In genomic region chr4:109116938-109117337, GRCm38 (mm10) we compare ENCODE assay signal across 8 mouse cellular contexts.
DNase-seq lines count a peak whose midpoint lies in the region; ATAC-seq and TF ChIP-seq lines count a peak whose summit lies in the region.

No protein-coding gene starts in this region.

- TF ChIP-seq CTCF in C2C12 (IDR thresholded peaks at IDR 0.05; ENCODE audit: control insufficient read depth, insufficient read depth, insufficient read length): no peak
- no peak for TF ChIP-seq CTCF in liver, embryonic 14.5 days (IDR thresholded peaks at IDR 0.05; ENCODE audit: low read depth)

- peak overlapping the region; percentile 78 for H3K9ac ChIP-seq in heart, embryonic 14.5 days (ENCODE audit: low read length)
- H3K9ac ChIP-seq in forebrain, embryonic 13.5 days: no peak overlapping the region
- H3K9ac ChIP-seq in liver, embryonic 14.5 days (replicated peaks): peak overlapping the region; percentile 67

- TF ChIP-seq EP300 in liver, embryonic 14.5 days (IDR thresholded peaks at IDR 0.05; ENCODE audit: low read depth): no peak

- peaks cover 58% of the 10 kb centered on the region for H3K79me2 ChIP-seq in C2C12 (ENCODE audit: control insufficient read depth, insufficient read depth)

- DNase-seq in heart, adult 8-10 months (ENCODE audit: low spot score): no peak
- DNase-seq in liver, embryonic 14.5 days (ENCODE audit: low read depth in 3 of 3, low spot score in 3 of 3): no peak
- DNase-seq in right cerebral cortex, adult 2 months (ENCODE audit: low spot score in 2 of 2): no peak
- DNase-seq in adrenal gland, adult 8-10 months: no peak
- DNase-seq in layer of hippocampus, adult 9-11 months: no peak

- WGBS in heart, embryonic 14.5 days: 34% methylated on average over 6 of the region's 6 CpGs
- 53% methylated on average over 6 of the region's 6 CpGs for WGBS in forebrain, embryonic 13.5 days
- 28% methylated on average over 6 of the region's 6 CpGs for WGBS in liver, embryonic 14.5 days (ENCODE audit: insufficient replicate concordance)

- peak overlapping the region in 1 of 2 experiments; percentile 56; a peak in 2 of 4 replicates for H3K4me3 ChIP-seq in heart, embryonic 14.5 days (ENCODE audit: control insufficient read depth in 1 of 2, insufficient read depth in 1 of 2, low read depth in 1 of 2, low read length in 2 of 2)
- peak overlapping the region; percentile 45 for H3K4me3 ChIP-seq in C2C12 (ENCODE audit: insufficient read depth, poor library complexity, severe bottlenecking)
- peak overlapping the region; percentile 50 for H3K4me3 ChIP-seq in forebrain, embryonic 13.5 days
- peak overlapping the region; percentile 15 to 65; a peak in 3 of 4 replicates for H3K4me3 ChIP-seq in liver, embryonic 14.5 days (ENCODE audit: insufficient read depth in 1 of 2, low read depth in 2 of 2, low read length in 2 of 2)

- no peak overlapping the region for H3ac ChIP-seq in C2C12 (ENCODE audit: control insufficient read depth, insufficient read length, low read depth)

- peaks cover 42% of the 10 kb centered on the region for H3K79me3 ChIP-seq in C2C12 (ENCODE audit: low read depth)

- no peak for ATAC-seq in heart, embryonic 14.5 days (ENCODE audit: insufficient number of reproducible peaks, insufficient read depth, low FRiP score, low read depth)
- no peak for ATAC-seq in forebrain, embryonic 13.5 days
- ATAC-seq in liver, embryonic 14.5 days (ENCODE audit: insufficient read depth): no peak

- peak overlapping the region in 1 of 2 experiments; percentile 86; a peak in 2 of 4 replicates for H3K27ac ChIP-seq in heart, embryonic 14.5 days (replicated peaks in 1 of 2; ENCODE audit: control insufficient read depth in 1 of 2, insufficient read depth in 1 of 2, low read depth in 2 of 2, low read length in 2 of 2)
- no peak overlapping the region for H3K27ac ChIP-seq in forebrain, embryonic 13.5 days
- peak overlapping the region; percentile 59 for H3K27ac ChIP-seq in liver, embryonic 14.5 days

- peaks cover 11 to 39% of the 10 kb centered on the region in 2 experiments for H3K4me1 ChIP-seq in heart, embryonic 14.5 days (ENCODE audit: control insufficient read depth in 2 of 2, insufficient read depth in 2 of 2, low read length in 2 of 2)
- H3K4me1 ChIP-seq in forebrain, embryonic 13.5 days: peaks cover 14% of the 10 kb centered on the region
- H3K4me1 ChIP-seq in liver, embryonic 14.5 days (replicated peaks; ENCODE audit: control insufficient read depth in 2 of 2, insufficient read depth in 2 of 2, low read length in 1 of 2): peaks cover 13 to 18% of the 10 kb centered on the region in 2 experiments

- no peaks in the 10 kb centered on the region for H3K36me3 ChIP-seq in heart, embryonic 14.5 days (ENCODE audit: control insufficient read depth, insufficient read depth, low read length)
- no peaks in the 10 kb centered on the region for H3K36me3 ChIP-seq in C2C12 (ENCODE audit: control insufficient read depth, insufficient read depth)
- H3K36me3 ChIP-seq in forebrain, embryonic 13.5 days (ENCODE audit: poor library complexity, severe bottlenecking): no peaks in the 10 kb centered on the region
- no peaks in the 10 kb centered on the region for H3K36me3 ChIP-seq in liver, embryonic 14.5 days (replicated peaks; ENCODE audit: control insufficient read depth, insufficient read depth, low read depth)

- H3K4me2 ChIP-seq in heart, embryonic 14.5 days (ENCODE audit: low read length): peak overlapping the region; percentile 86
- H3K4me2 ChIP-seq in forebrain, embryonic 13.5 days: peak overlapping the region; percentile 80
- peak overlapping the region; percentile 90 for H3K4me2 ChIP-seq in liver, embryonic 14.5 days (ENCODE audit: low read depth)

- no peaks in the 10 kb centered on the region for H3K27me3 ChIP-seq in heart, embryonic 14.5 days (ENCODE audit: control insufficient read depth, insufficient read depth, low read length)
- no peaks in the 10 kb centered on the region for H3K27me3 ChIP-seq in C2C12 (ENCODE audit: control insufficient read depth, insufficient read depth, insufficient read length)
- H3K27me3 ChIP-seq in forebrain, embryonic 13.5 days: no peaks in the 10 kb centered on the region
- H3K27me3 ChIP-seq in liver, embryonic 14.5 days (ENCODE audit: control insufficient read depth, insufficient read depth, low read length): no peaks in the 10 kb centered on the region

- H3K9me3 ChIP-seq in heart, embryonic 14.5 days (ENCODE audit: control insufficient read depth, low read length): no peaks in the 10 kb centered on the region
- no peaks in the 10 kb centered on the region for H3K9me3 ChIP-seq in forebrain, embryonic 13.5 days (replicated peaks)
- no peaks in the 10 kb centered on the region for H3K9me3 ChIP-seq in liver, embryonic 14.5 days (ENCODE audit: control insufficient read depth, low read length)

TF ChIP-seq in C2C12, 6 proteins besides CTCF, POLR2A, EP300 and RAD21:
- TF ChIP-seq FOSL1 (IDR thresholded peaks at IDR 0.05; ENCODE audit: insufficient read depth, low read length, poor library complexity, severe bottlenecking) (no peak), MYOG (IDR thresholded peaks at IDR 0.05; ENCODE audit: control insufficient read depth, extremely low read depth, insufficient read length) (no peak), MYOD1 (IDR thresholded peaks at IDR 0.05; ENCODE audit: control insufficient read depth, insufficient read length, low read depth) (no peak), CEBPB (IDR thresholded peaks at IDR 0.05; ENCODE audit: low read depth) (no peak), USF1 (IDR thresholded peaks at IDR 0.05; ENCODE audit: low read depth) (no peak), MAX (IDR thresholded peaks at IDR 0.05) (no peak)
